9 mouse cellular contexts compared by ENCODE assay signal in genomic region chr1:58195541-58195940, GRCm38 (mm10). TPM values are rescaled to one million over a fixed set of nuclear protein-coding genes. Genes with fewer than 3 reads are reported as not detected.
DNase-seq lines count a peak whose midpoint lies in the region; ATAC-seq lines count a peak whose summit lies in the region.
"Had no signal": no experiment of that assay in that cellular context is flagged by ENCODE, and none has a peak within 500 bp of the region (broad histone marks: within the 10 kb centered on the region; RNA-seq: fewer than 3 reads in every experiment).

No protein-coding gene starts in this region.

- 17% methylated on average over 10 of the region's 10 CpGs for whole genome bisulfite sequencing in limb, embryonic 12.5 days
- 12% methylated on average over 10 of the region's 10 CpGs for WGBS in limb, embryonic 10.5 days
- WGBS in hindbrain, embryonic 16.5 days, result 19% methylated on average over 10 of the region's 10 CpGs

- H3K27me3 ChIP-seq in limb, embryonic 12.5 days, result no peaks in the 10 kb centered on the region; the same call in 1 of the 2 replicates
- no peaks in the 10 kb centered on the region for H3K27me3 ChIP-seq in limb, embryonic 10.5 days (ENCODE audit: low read depth, poor library complexity, severe bottlenecking)
- H3K27me3 ChIP-seq in hindbrain, embryonic 16.5 days (replicated peaks; ENCODE audit: control insufficient read depth, insufficient read depth, low read length), result no peaks in the 10 kb centered on the region
- H3K27me3 ChIP-seq: midbrain, embryonic 12.5 days had no signal

- no peak overlapping the region for H3K9ac ChIP-seq in limb, embryonic 12.5 days (replicated peaks)
- H3K9ac ChIP-seq in hindbrain, embryonic 16.5 days (ENCODE audit: low read depth, low read length), result no peak overlapping the region
- H3K9ac ChIP-seq: midbrain, embryonic 12.5 days had no signal

- no peaks in the 10 kb centered on the region for H3K4me1 ChIP-seq in limb, embryonic 12.5 days (replicated peaks)
- peaks cover 19% of the 10 kb centered on the region for H3K4me1 ChIP-seq in limb, embryonic 10.5 days
- H3K4me1 ChIP-seq in hindbrain, embryonic 16.5 days (ENCODE audit: control insufficient read depth, insufficient read depth, low read depth, low read length), result no peaks in the 10 kb centered on the region
- H3K4me1 ChIP-seq: midbrain, embryonic 12.5 days had no signal

- no peak overlapping the region for H3K4me3 ChIP-seq in limb, embryonic 12.5 days (replicated peaks)
- H3K4me3 ChIP-seq in limb, embryonic 10.5 days, result no peak overlapping the region
- H3K4me3 ChIP-seq in hindbrain, embryonic 16.5 days (ENCODE audit: low read length), result no peak overlapping the region
- H3K4me3 ChIP-seq: midbrain, embryonic 12.5 days had no signal

- H3K27ac ChIP-seq in limb, embryonic 12.5 days, result no peak overlapping the region
- H3K27ac ChIP-seq in limb, embryonic 10.5 days, result no peak overlapping the region
- no peak overlapping the region for H3K27ac ChIP-seq in hindbrain, embryonic 16.5 days (ENCODE audit: low read depth, low read length)
- H3K27ac ChIP-seq: midbrain, embryonic 12.5 days had no signal

- no peak for DNase-seq in limb, embryonic 10.5 days (ENCODE audit: low spot score)
- DNase-seq in lung, postnatal 36 days, result peak; percentile 58
- peak; percentile 84 for DNase-seq in thymus, postnatal 14 days
- no peak for DNase-seq in cerebellum, postnatal 4 days (ENCODE audit: low spot score in 2 of 2)
- no peak for DNase-seq in testis, postnatal 14 days (ENCODE audit: low spot score)
- DNase-seq in kidney, adult 9 months, result no peak

- no peaks in the 10 kb centered on the region for H3K9me3 ChIP-seq in limb, embryonic 12.5 days
- no peaks in the 10 kb centered on the region for H3K9me3 ChIP-seq in limb, embryonic 10.5 days (replicated peaks)
- no peaks in the 10 kb centered on the region for H3K9me3 ChIP-seq in hindbrain, embryonic 16.5 days (ENCODE audit: control insufficient read depth, low read length)
- H3K9me3 ChIP-seq: midbrain, embryonic 12.5 days had no signal

- H3K4me2 ChIP-seq in limb, embryonic 12.5 days, result peak overlapping the region; percentile 30
- H3K4me2 ChIP-seq in hindbrain, embryonic 16.5 days (ENCODE audit: low read length), result peak overlapping the region; percentile 43
- H3K4me2 ChIP-seq: midbrain, embryonic 12.5 days had no signal

- ATAC-seq in limb, embryonic 12.5 days (ENCODE audit: insufficient number of reproducible peaks, insufficient read depth, low FRiP score, low TSS enrichment, low read depth), result no peak
- peak; percentile 58; the same call in 1 of the 2 replicates for ATAC-seq in hindbrain, embryonic 16.5 days

- no peaks in the 10 kb centered on the region for H3K36me3 ChIP-seq in limb, embryonic 12.5 days
- no peaks in the 10 kb centered on the region for H3K36me3 ChIP-seq in limb, embryonic 10.5 days
- no peaks in the 10 kb centered on the region for H3K36me3 ChIP-seq in hindbrain, embryonic 16.5 days (ENCODE audit: control insufficient read depth, insufficient read depth, low read length)
- H3K36me3 ChIP-seq: midbrain, embryonic 12.5 days had no signal

RNA-seq across cellular contexts. Expression of gene Aox4, which starts 14.7 kb away (rescaled TPM):
- polyA plus RNA-seq in limb, embryonic 12.5 days (2016; fragmentation: Nextera tagmentation; extraction: Ambion mirVana), result 0.09 and 0.26 TPM in 2 replicates
- polyA plus RNA-seq in limb, embryonic 10.5 days (2016; fragmentation: Nextera tagmentation; extraction: Ambion mirVana), result 0.04 and 0.14 TPM in 2 replicates
- 0.29 and 0.59 TPM in 2 replicates for polyA plus RNA-seq in hindbrain, embryonic 16.5 days (2015; fragmentation: Nextera tagmentation; extraction: Ambion mirVana)
- polyA plus RNA-seq: midbrain, embryonic 12.5 days had no signal

Comparison
In these comparisons a context has a peak if more than half of its experiments do, and no peak if none do; other contexts are left out.
1. DNase-seq: peak in lung, postnatal 36 days (single experiment) and thymus, postnatal 14 days (single experiment); none in limb, embryonic 10.5 days (single experiment), cerebellum, postnatal 4 days (0 of 2), testis, postnatal 14 days (single experiment) and kidney, adult 9 months (single experiment).